Mouse (Mus musculus): ENCODE measurements around the gene Ppa2. TPM values are rescaled to one million over a fixed set of nuclear protein-coding genes. Genes with fewer than 3 reads are reported as not detected.
A peak's percentile ranks its signal among the peaks of the same experiment; 100 is the strongest.

Ppa2 gene
- 112 and 115 TPM in 2 replicates for polyA plus RNA-seq (2016; fragmentation: Nextera tagmentation; extraction: Ambion mirVana)

- no peaks in the 10 kb centered on the region for H3K27me3 ChIP-seq (replicated peaks)
- peaks cover 4% of the 10 kb centered on the region; the same call in 1 of the 2 replicates for H3K4me1 ChIP-seq (replicated peaks)
- peak within 1 kb of the TSS; percentile 97 for H3K27ac ChIP-seq (ENCODE audit: poor library complexity, severe bottlenecking)
- H3K36me3 ChIP-seq, result peaks cover 9% of the 10 kb centered on the region
- H3K9me3 ChIP-seq (replicated peaks), result 0 out of 2 replicates have a peak, but pooled peaks cover 7% of the 10 kb centered on the region
- peak; percentile 91 for ATAC-seq (ENCODE audit: insufficient number of reproducible peaks, low FRiP score)
- H3K4me2 ChIP-seq, result peak within 1 kb of the TSS; percentile 82
- H3K9ac ChIP-seq, result peak within 1 kb of the TSS; percentile 94
- under 1% methylated on average over 89 of the region's 95 CpGs for WGBS
- peak within 1 kb of the TSS; percentile 83 for H3K4me3 ChIP-seq
These were observed at the start of gene Ppa2 for GRCm38 (mm10) chr3:133309954-133310808. Gene Ppa2 (plus strand): TSS chr3:133310110.

GRCm38 (mm10) chr3:133271887-133272286 lies 38.0 kb upstream of the Ppa2 start:
- Histone ChIP-seq H3K4me2 (no peak overlapping the region), H3K27me3 (replicated peaks) (no peaks in the 10 kb centered on the region), H3K9me3 (replicated peaks) (no peaks in the 10 kb centered on the region), H3K4me1 (replicated peaks) (no peaks in the 10 kb centered on the region), H3K4me3 (no peak overlapping the region), H3K27ac (ENCODE audit: poor library complexity, severe bottlenecking) (no peak overlapping the region), H3K9ac (no peak overlapping the region), H3K36me3 (no peaks in the 10 kb centered on the region)
- no peak for ATAC-seq (ENCODE audit: insufficient number of reproducible peaks, low FRiP score)
- WGBS, result 8% methylated on average over 3 of the region's 3 CpGs

DNA sequence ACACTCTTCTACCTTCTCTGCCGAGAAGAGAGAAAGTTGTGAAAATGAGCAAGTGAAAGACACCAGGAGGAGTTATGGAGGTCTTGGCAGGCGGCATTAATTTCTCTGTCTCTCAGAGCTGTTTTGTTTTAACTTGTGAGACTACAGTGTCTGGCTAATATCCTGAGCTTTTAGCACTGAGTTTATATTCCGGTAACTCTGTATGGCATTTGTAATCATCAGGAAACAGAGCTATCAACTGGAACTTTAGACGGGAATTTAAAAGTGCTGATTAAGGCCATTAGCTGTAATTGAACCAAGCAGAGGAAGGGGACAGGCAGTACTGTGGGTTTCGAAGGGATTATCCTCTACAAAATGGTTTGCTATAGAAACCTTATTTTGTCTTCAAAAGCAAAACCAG lies 25.3 kb upstream of the Ppa2 start:
- 42% methylated on average over 5 of the region's 5 CpGs for WGBS
- H3K27me3 ChIP-seq (replicated peaks), result no peaks in the 10 kb centered on the region
- H3K4me2 ChIP-seq, result 0 out of 2 replicates have a peak overlapping the region, but pooled peaks have one; percentile 23
- ATAC-seq (ENCODE audit: insufficient number of reproducible peaks, low FRiP score), result 0 out of 2 replicates have a peak, but pooled peaks have one; percentile 74
- no peak overlapping the region for H3K9ac ChIP-seq
- peak overlapping the region; percentile 76 for H3K27ac ChIP-seq (ENCODE audit: poor library complexity, severe bottlenecking)
- H3K4me1 ChIP-seq (replicated peaks), result 0 out of 2 replicates have a peak, but pooled peaks cover 2% of the 10 kb centered on the region
- no peaks in the 10 kb centered on the region for H3K36me3 ChIP-seq
- no peak overlapping the region for H3K4me3 ChIP-seq
- no peaks in the 10 kb centered on the region for H3K9me3 ChIP-seq (replicated peaks)

- H3K36me3 ChIP-seq, result no peaks in the 10 kb centered on the region
- no peak overlapping the region for H3K9ac ChIP-seq
- no peaks in the 10 kb centered on the region for H3K27me3 ChIP-seq (replicated peaks)
- 0 out of 2 replicates have a peak, but pooled peaks cover 2% of the 10 kb centered on the region for H3K4me1 ChIP-seq (replicated peaks)
- ATAC-seq (ENCODE audit: insufficient number of reproducible peaks, low FRiP score), result no peak
- H3K4me3 ChIP-seq, result no peak overlapping the region
- H3K9me3 ChIP-seq (replicated peaks), result 0 out of 2 replicates have a peak, but pooled peaks cover 4% of the 10 kb centered on the region
- 79% methylated on average over 2 of the region's 2 CpGs for WGBS
- H3K27ac ChIP-seq (ENCODE audit: poor library complexity, severe bottlenecking), result no peak overlapping the region
- H3K4me2 ChIP-seq, result no peak overlapping the region
These were observed 21.1 kb upstream of the Ppa2 start for GRCm38 (mm10) chr3:133288795-133289194.

DNA sequence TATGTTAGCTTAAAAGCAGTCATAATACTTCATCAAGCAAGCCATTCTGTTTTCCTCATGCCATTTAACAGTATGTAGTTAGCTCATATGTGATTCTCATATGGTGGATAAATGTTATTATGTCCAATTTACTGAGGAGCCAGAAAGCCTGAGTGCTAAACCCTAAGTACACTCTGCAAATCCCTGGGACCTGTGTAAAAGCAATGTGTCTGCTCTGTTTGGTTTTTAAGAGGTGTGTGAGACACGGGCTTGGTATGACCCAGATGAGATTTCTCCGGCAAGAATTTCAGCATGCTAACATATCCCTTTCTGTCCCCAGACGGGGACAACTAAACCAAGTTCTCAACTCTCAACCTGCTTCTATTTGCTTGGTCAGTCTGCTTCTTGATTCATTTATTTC lies 5.6 kb upstream of the Ppa2 start:
- H3K9ac ChIP-seq, result no peak overlapping the region
- WGBS, result 86% methylated on average over 3 of the region's 3 CpGs
- no peaks in the 10 kb centered on the region for H3K4me1 ChIP-seq (replicated peaks)
- no peak for ATAC-seq (ENCODE audit: insufficient number of reproducible peaks, low FRiP score)
- H3K4me3 ChIP-seq, result no peak overlapping the region
- H3K9me3 ChIP-seq (replicated peaks), result peaks cover 7% of the 10 kb centered on the region; the same call in 1 of the 2 replicates
- H3K36me3 ChIP-seq, result peaks cover 3% of the 10 kb centered on the region; the same call in 1 of the 2 replicates
- H3K27me3 ChIP-seq (replicated peaks), result no peaks in the 10 kb centered on the region
- H3K4me2 ChIP-seq, result no peak overlapping the region
- no peak overlapping the region for H3K27ac ChIP-seq (ENCODE audit: poor library complexity, severe bottlenecking)

- Histone ChIP-seq H3K9ac (no peak overlapping the region), H3K36me3 (peaks cover 9% of the 10 kb centered on the region), H3K27me3 (replicated peaks) (no peaks in the 10 kb centered on the region), H3K4me2 (no peak overlapping the region), H3K4me3 (no peak overlapping the region), H3K4me1 (replicated peaks) (peaks cover 4% of the 10 kb centered on the region; the same call in 1 of the 2 replicates), H3K27ac (ENCODE audit: poor library complexity, severe bottlenecking) (no peak overlapping the region), H3K9me3 (replicated peaks) (0 out of 2 replicates have a peak, but pooled peaks cover 7% of the 10 kb centered on the region)
- 97% methylated on average over 3 of the region's 3 CpGs for WGBS
- ATAC-seq (ENCODE audit: insufficient number of reproducible peaks, low FRiP score), result no peak
These were observed 1.5 kb upstream of the Ppa2 start for GRCm38 (mm10) chr3:133308361-133308760.

- H3K4me3 ChIP-seq, result peak overlapping the region; percentile 83; the same call in 1 of the 2 replicates
- no peak overlapping the region; the same call in 1 of the 2 replicates for H3K4me2 ChIP-seq
- 90% methylated on average over 7 of the region's 7 CpGs for WGBS
These were observed 551 bp upstream of the Ppa2 start for GRCm38 (mm10) chr3:133309359-133309758.

DNA sequence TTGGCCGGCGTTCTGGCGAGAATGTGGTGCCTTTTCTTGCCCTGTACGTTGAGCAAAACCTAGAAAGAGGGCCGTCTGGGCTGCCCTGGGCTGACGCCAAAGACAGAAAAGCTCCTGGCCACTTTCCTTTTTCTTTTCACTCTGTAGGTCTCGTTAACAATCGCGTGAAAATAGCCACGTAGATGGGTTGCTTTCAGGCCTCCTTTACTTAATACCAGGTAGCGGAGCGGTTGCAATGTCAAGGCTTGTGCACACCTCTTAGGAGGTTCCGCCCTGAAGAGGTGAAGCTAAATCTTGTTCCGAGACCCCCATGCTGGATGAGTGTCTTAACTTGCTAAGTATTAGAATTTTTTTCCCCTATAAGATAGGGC lies 884 bp downstream of the Ppa2 start:
- H3K27me3 ChIP-seq (replicated peaks), result no peaks in the 10 kb centered on the region
- WGBS, result 18% methylated on average over 14 of the region's 14 CpGs
- peak overlapping the region; percentile 83 for H3K4me3 ChIP-seq
- ATAC-seq (ENCODE audit: insufficient number of reproducible peaks, low FRiP score), result no peak
- H3K4me2 ChIP-seq, result peak overlapping the region; percentile 82
- H3K36me3 ChIP-seq, result peaks cover 9% of the 10 kb centered on the region
- H3K9ac ChIP-seq, result peak overlapping the region; percentile 94
- H3K4me1 ChIP-seq (replicated peaks), result peaks cover 4% of the 10 kb centered on the region; the same call in 1 of the 2 replicates
- 0 out of 2 replicates have a peak, but pooled peaks cover 7% of the 10 kb centered on the region for H3K9me3 ChIP-seq (replicated peaks)
- H3K27ac ChIP-seq (ENCODE audit: poor library complexity, severe bottlenecking), result peak overlapping the region; percentile 97

More at GRCm38 (mm10) chr3:133309359-133309758, 551 bp upstream of the Ppa2 start:
- 0 out of 2 replicates have a peak, but pooled peaks cover 7% of the 10 kb centered on the region for H3K9me3 ChIP-seq (replicated peaks)
- H3K27ac ChIP-seq (ENCODE audit: poor library complexity, severe bottlenecking), result no peak overlapping the region
- peaks cover 4% of the 10 kb centered on the region; the same call in 1 of the 2 replicates for H3K4me1 ChIP-seq (replicated peaks)
- no peak overlapping the region for H3K9ac ChIP-seq
- no peaks in the 10 kb centered on the region for H3K27me3 ChIP-seq (replicated peaks)
- ATAC-seq (ENCODE audit: insufficient number of reproducible peaks, low FRiP score), result no peak
- peaks cover 9% of the 10 kb centered on the region for H3K36me3 ChIP-seq

GRCm38 (mm10) chr3:133312331-133312730 lies 2.4 kb downstream of the Ppa2 start:
- H3K27me3 ChIP-seq (replicated peaks), result no peaks in the 10 kb centered on the region
- H3K27ac ChIP-seq (ENCODE audit: poor library complexity, severe bottlenecking), result no peak overlapping the region
- peaks cover 4% of the 10 kb centered on the region; the same call in 1 of the 2 replicates for H3K4me1 ChIP-seq (replicated peaks)
- 72% methylated on average over 3 of the region's 3 CpGs for WGBS
- no peak overlapping the region for H3K4me2 ChIP-seq
- ATAC-seq (ENCODE audit: insufficient number of reproducible peaks, low FRiP score), result no peak
- no peak overlapping the region for H3K4me3 ChIP-seq
- no peak overlapping the region for H3K9ac ChIP-seq
- peaks cover 9% of the 10 kb centered on the region for H3K36me3 ChIP-seq
- H3K9me3 ChIP-seq (replicated peaks), result 0 out of 2 replicates have a peak, but pooled peaks cover 5% of the 10 kb centered on the region

- Histone ChIP-seq H3K4me1 (replicated peaks) (peaks cover 4% of the 10 kb centered on the region; the same call in 1 of the 2 replicates), H3K4me3 (no peak overlapping the region), H3K9ac (no peak overlapping the region), H3K27ac (ENCODE audit: poor library complexity, severe bottlenecking) (no peak overlapping the region), H3K9me3 (replicated peaks) (0 out of 2 replicates have a peak, but pooled peaks cover 5% of the 10 kb centered on the region), H3K4me2 (no peak overlapping the region), H3K27me3 (replicated peaks) (no peaks in the 10 kb centered on the region), H3K36me3 (peaks cover 9% of the 10 kb centered on the region)
- 66% methylated on average over 6 of the region's 6 CpGs for WGBS
- ATAC-seq (ENCODE audit: insufficient number of reproducible peaks, low FRiP score), result no peak
These were observed 2.9 kb downstream of the Ppa2 start for GRCm38 (mm10) chr3:133312850-133313249.

All from heart, embryonic 12.5 days (tissue).